Mouse (Mus musculus) layer of hippocampus, adult 2 months (tissue): ENCODE data around the gene Emx1. TPM values are rescaled to one million over a fixed set of nuclear protein-coding genes. Genes with fewer than 3 reads are reported as not detected.
A peak's percentile ranks its signal among the peaks of the same experiment; 100 is the strongest.

Experiments
- DNase-seq, 2 experiments: peaks; one replicate each; pipeline ENCODE4 v3.0.0; 2022; ENCODE audit warnings: low spot score in 2 of 2
- H3K27ac ChIP-seq: fragments of 200-600 bp; 2 replicates; pipeline ENCODE4 v1.8.1; 2022
- H3K4me3 ChIP-seq: fragments of 200-600 bp; 2 replicates; pipeline ENCODE4 v1.8.1; 2022; ENCODE audit warnings: mild to moderate bottlenecking
- CTCF ChIP-seq: fragments of 200-600 bp; conservative IDR thresholded peaks from 2 replicates; pipeline ENCODE4 v1.8.1; 2022; ENCODE audit warnings: antibody characterized with exemption, mild to moderate bottlenecking, moderate library complexity
- total RNA-seq, 2 experiments: library from RNA; stranded (reverse); gene quantifications; 2 replicates each; pipeline ENCODE4 v1.2.3; 2021

Emx1 gene
- total RNA-seq, 2 experiments from 2014 or later: 15.9 to 20.2 TPM

DNA sequence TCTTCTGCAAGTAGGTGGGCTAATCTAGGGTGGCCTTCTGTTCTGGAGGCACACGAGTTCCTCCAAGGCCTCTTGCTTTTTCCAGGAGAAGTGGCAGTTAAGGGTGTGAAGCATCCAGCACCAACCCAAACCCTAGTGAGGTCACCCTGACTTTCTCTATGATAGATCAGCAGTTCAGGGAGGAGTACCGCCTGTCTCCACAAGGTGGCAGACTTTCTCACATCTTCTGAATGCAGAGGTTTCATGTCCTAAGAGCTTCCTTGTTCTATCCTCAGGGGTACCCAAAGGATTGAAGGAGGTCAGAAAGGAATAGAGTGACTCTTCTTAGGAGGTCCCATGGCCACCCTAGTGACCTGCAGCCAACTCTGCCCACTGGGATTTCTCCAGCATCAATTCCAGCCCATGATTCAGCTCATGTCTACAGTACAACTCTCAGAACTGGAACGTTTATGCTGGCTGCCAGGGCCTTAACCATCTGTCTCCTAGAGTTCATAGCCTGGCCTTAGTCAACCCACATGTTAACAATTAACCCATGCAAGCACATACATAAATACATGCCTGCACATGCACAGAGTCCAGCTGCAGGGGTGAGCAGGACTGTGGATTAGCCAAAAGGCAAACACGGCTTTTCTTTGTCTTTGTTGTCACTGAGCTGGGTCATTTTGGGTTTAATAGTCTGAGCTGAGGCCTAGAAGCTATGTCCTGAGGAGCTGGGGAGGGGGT, 26.9 kb upstream of the Emx1 start:
- peak; percentile 47 to 87 for DNase-seq
- no peak overlapping the region for H3K27ac ChIP-seq
- no peak overlapping the region for H3K4me3 ChIP-seq
- TF ChIP-seq CTCF: peak; percentile 94

DNA sequence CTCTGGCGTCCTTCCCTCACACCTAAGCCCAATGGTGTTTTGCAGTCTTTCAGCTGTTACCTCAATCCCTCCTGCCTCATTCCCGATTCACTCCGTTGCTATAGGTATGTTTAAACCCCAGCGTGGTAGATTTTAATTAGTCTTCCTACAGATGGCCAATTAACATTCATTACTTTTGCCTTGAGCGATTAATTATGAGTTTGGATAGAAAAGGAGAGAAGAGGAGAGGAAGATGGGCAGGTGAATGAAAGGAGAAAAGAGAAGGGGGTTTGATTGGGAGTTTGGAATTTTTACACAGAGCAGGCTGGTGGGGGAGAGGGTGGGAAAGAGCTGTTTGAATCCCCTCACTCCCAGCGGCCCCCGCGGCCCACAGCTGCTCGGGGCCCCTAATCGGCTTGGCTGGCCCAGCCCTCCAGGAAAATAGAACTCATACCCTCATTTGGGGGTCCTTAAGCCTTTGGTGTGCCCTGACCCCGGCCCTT, 21.8 kb upstream of the Emx1 start:
- no peak overlapping the region for H3K27ac ChIP-seq
- no peak overlapping the region for H3K4me3 ChIP-seq

DNA sequence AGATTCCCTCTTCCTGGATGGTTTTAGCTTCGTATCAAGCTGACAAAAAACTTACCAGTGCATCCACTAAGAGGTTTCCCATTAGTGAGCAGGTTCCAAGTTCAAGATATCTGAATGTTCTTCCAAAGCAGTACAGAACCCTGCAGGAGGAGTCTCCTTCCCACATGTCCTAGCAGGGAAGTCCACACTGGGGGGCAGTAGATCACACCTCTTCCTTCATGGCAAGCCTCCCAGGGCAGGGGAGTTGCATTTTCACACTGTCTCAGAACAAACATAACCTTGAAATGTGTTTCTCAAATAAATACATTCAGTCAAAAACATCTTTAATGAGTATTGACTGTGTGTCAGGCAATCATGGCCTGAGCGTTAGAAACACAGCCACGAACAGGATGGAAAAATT, 7.7 kb upstream of the Emx1 start:
- Histone ChIP-seq H3K4me3 (no peak overlapping the region), H3K27ac (no peak overlapping the region)
- TF ChIP-seq CTCF: peak; percentile 47
- DNase-seq: no peak

More for the DNA sequence above, 21.8 kb upstream of the Emx1 start:
- no peak for DNase-seq
- no peak for TF ChIP-seq CTCF

DNA sequence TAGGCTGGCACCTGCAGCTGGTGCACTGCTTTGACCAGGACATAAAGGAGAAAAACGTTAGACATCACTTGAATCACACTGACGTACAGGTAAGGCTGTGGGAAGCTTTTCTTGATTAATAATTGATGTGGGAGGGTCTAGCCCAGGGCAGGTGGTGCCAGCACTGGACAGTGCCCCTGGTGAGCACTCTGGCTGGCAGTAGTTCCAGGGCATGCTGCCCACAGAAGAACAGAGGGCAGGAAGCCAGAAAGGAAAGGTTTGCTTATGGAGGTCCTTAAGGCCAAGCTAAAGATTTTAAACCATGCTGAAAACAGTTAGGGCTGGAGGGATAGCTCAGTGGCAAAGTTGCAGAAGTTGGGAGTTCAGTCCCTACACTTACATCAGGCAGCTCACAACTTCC, 7.2 kb upstream of the Emx1 start:
- no peak for DNase-seq
- H3K4me3 ChIP-seq: no peak overlapping the region
- no peak for TF ChIP-seq CTCF
- no peak overlapping the region for H3K27ac ChIP-seq

DNA sequence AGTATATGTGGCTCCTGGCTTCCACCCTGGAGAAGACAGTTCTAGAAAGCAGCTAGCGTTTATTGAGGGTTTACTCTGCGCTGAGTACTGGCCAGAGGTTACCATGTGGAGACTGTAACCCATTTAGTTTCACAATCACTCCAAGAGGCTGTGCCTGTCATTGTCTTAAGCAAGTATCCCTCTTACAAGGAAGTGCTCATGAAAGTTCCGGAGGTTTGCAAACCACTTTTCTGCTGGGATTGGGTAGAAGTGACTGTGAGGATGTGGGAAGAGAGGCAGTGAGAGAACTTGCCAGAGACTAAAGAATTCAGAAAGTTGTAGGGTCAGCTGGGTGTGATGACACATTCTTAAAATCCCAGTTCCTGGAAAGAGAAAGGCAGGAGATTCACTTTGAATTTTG, 3.3 kb upstream of the Emx1 start:
- DNase-seq: no peak

DNA sequence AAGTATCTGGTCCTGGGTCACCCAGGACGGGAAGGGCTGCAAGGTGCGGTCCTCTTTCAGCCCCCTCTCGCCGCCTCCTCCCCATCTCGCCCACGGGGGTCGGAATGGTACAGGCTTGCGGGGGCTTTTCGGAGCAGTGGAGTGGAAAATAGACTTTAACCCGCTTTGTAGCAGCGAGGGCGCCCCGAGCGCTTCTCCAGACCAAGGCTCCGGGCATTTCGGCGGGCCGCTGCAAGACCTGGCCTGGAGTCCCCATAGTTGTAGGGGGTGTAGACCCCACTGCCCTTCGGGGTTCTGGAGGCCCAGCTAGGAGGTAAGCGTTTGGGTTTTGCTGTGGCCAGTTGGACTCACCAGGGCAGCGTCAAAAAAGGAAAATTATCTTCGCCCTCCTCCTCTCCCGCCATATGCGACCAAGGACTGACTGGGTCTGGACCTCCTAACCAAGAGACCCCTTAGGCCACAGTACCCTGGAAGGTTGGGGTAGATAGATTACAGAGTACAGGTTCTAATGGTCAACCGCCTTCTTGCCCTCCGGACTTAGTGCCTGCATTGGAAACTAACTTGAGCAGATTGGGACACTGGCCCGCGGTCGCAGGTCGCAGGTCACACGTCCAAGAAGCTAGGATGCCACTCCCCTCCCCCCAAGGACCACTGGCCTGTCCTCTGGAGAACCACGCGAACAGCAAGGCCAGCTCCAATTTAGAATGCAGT, 1.1 kb upstream of the Emx1 start:
- TF ChIP-seq CTCF: no peak
- Histone ChIP-seq H3K27ac (no peak overlapping the region), H3K4me3 (peak overlapping the region; percentile 74)
- DNase-seq: no peak

More for the DNA sequence above, 3.3 kb upstream of the Emx1 start:
- no peak for TF ChIP-seq CTCF
- Histone ChIP-seq H3K27ac (no peak overlapping the region), H3K4me3 (no peak overlapping the region)

DNA sequence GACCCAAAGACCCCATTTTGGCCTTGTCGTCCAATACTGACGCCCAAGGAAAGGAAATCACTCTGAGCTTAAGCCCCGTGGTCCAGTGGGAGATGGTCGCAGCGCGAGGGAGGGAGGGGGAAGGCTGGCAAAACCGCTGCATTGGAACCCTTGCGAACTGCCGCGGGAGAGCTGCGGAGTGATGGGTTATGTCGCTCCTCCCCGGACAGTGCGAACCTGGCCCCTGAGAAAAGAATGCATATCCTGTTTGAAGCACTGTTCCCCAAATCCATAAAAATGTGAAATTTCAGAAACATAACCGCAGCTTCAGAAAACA, 536 bp upstream of the Emx1 start:
- Histone ChIP-seq H3K27ac (peak overlapping the region; percentile 85; the same call in 1 of the 2 replicates), H3K4me3 (peak overlapping the region; percentile 74)
- no peak for DNase-seq
- TF ChIP-seq CTCF: no peak

DNA sequence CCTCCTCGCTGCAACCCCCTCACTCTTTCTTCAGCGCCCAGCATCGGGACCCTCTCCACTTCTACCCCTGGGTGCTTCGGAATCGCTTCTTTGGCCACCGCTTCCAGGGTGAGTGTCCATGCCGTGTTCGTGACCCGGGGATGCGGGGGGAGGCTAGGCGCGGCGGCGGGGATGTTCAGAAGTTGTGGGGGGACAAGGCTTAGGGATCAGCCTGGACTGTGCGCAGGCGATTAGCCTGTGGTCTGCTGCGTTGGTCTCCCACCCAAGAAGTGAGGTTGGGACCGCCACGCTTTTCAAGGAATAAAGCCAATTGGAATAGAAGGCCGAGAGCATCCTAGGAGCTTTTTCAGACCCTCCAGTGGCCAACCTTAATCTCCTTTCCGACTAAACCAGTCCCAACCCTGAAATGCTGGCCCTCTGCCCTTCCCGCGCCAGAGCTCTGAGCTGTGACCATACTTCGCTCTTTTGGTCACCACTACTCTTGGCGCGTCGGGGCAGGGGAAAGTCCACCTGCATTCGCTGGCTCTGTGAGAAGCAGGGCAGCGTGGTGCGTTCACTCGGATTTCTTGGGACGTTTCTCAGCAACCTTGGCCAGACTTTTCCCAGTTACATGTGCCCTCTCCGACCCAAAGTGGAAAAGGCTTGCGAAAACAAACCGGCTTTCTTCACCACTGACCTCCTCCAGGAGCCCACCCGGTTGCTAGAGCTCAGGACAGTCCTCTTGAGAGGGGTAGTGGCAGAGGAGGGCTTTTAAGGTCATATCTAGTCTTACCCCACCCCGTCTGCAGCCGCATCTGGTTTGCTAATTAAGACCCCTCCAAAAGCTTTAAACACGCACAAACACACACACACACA, 1.2 kb downstream of the Emx1 start:
- Histone ChIP-seq H3K27ac (peak overlapping the region; percentile 85), H3K4me3 (peak overlapping the region; percentile 74)
- DNase-seq: no peak
- no peak for TF ChIP-seq CTCF

DNA sequence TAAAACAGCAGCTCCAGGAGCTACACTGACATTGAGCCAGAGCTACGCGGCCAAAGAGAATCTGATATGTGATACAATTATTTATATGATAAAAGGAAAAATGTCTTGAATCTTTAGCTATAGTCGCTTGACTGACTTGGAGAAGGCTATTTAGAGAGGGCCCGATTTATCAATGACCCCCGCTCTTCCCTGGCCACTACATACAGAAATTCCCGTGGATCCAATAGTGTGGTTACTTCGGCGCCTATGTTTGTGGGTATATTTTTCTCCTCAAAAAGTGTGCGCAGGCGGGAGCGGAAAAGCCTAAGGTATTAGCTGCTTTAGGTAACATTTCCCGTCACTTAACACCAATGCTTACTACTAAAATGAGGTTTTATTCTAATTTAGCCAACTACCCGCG, 2.1 kb downstream of the Emx1 start:
- no peak for DNase-seq
- H3K4me3 ChIP-seq: peak overlapping the region; percentile 62
- peak overlapping the region; percentile 75 for H3K27ac ChIP-seq
- no peak for TF ChIP-seq CTCF

DNA sequence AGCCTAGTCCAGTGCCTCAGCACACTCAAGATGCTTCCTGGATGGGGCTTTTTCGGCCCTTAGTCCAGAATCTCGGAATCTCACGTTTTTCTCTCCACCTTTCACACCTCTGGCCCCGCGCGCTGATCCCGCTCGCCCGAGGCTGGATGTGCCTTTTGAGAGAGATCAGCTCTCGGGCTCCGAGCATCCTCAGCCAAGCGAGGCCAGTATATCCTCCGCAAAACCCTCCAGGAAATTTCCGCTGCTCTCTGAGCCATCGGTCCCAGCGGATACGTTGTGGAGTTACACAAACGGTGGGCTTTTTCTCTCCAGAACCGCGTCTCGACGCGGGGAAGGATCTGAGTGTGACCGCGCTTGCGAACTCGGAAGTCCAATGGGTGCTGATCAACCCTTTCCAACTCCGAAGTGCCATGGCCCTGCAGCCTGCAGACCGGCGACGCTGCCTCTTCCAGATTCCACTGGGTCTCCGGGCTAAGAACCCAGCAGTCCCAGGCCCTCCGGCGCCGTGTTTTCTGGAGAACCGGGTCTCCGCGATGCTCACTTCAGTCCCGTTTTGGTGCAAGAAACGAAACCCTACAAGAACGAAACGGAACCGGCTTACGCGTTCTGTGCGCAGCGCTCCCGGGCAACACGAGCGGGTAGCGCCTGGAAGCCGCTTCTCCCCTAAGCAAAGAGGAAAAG, 2.8 kb downstream of the Emx1 start:
- TF ChIP-seq CTCF: no peak
- peak overlapping the region; percentile 62 for H3K4me3 ChIP-seq
- peak in 1 of 2 experiments; percentile 50 for DNase-seq
- peak overlapping the region; percentile 75 for H3K27ac ChIP-seq

DNA sequence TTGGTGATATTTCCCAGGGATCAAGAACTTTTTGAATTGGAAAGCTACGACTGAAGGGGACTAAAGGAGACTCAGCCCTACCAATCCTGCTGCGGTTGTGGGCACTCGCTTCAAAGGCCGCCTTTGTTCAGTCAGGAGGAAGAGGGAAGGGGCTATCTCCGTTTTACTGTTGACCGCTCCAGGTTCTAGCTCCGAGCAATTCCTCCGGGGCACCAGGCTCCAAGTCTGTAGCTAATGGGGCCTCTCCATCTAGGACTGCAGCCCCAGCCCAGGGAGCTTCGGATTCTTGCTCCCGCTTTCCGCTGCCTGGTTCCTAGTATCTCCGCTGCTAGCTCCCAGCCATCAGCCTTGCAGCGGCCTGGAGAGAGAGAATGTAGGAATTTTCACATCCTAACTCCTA, 3.4 kb downstream of the Emx1 start:
- DNase-seq: no peak
- TF ChIP-seq CTCF: no peak
- peak overlapping the region; percentile 75 for H3K27ac ChIP-seq
- peak overlapping the region; percentile 62 for H3K4me3 ChIP-seq

DNA sequence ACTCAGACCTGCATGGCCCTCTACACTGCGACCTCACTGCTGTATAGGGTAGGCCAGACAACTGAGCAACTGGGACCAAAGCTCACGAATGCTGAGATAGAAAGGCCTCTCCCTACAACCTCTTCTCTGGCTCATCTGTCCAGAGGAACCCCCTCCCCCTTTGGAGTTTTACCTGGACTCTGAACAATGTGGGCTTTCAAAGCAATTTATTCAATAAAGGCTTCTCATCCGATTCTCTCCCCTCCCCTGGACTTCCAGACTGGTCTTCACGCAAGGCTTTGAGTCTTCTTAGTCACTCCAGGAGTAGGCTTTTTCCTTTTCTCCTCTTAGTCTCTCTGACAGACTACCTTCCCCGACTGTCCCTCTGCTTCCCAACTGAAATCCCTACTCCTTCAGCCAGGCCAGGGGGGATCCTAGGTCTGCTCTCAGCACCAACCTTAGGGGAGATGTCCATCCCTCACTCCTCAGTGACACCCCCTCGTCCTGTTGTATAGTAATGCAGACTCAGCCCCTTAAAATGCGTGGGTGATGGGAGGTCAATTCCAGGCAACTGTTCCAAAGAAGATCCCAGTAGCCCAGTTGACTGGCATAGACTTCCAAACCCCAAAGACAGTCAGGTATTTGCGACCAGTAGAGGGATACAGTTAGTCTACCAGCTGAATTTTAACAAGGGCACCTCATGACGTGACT, 4.7 kb downstream of the Emx1 start:
- Histone ChIP-seq H3K27ac (no peak overlapping the region), H3K4me3 (no peak overlapping the region)
- no peak for DNase-seq
- no peak for TF ChIP-seq CTCF
